Mouse (Mus musculus): ENCODE data around the gene Ccdc125.

- TF ChIP-seq CTCF (IDR thresholded peaks at IDR 0.05; ENCODE audit: borderline replicate concordance, insufficient read depth, low read depth, low read length) (no peak), POLR2A (IDR thresholded peaks at IDR 0.05; ENCODE audit: borderline replicate concordance, insufficient read depth, low read length) (no peak)
Measured at GRCm38 (mm10) chr13:100648223-100648622, 21.3 kb upstream of the Ccdc125 start.
